ENCODE assay signal across 11 mouse cellular contexts in genomic region chr5:132373471-132374075, GRCm38 (mm10).
DNase-seq lines count a peak whose midpoint lies in the region; ATAC-seq and TF ChIP-seq lines count a peak whose summit lies in the region.
"Had no signal": no experiment of that assay in that cellular context is flagged by ENCODE, and none has a peak within 500 bp of the region (broad histone marks: within the 10 kb centered on the region; RNA-seq: fewer than 3 reads in every experiment).

No protein-coding gene starts in this region.

- intact Hi-C loops in gastrocnemius, adult 2 months (cut with DNase I): no loop called here
- intact Hi-C loops in heart, adult 2 months (cut with DNase I): no loop called here

- 0 out of 2 replicates have a peak, but pooled peaks cover 3% of the 10 kb centered on the region for H3K4me1 ChIP-seq in hindbrain, postnatal 0 days (ENCODE audit: insufficient read depth, low read length)
- peaks cover 33% of the 10 kb centered on the region for H3K4me1 ChIP-seq in hindbrain, embryonic 10.5 days (replicated peaks)
- peaks cover 1% of the 10 kb centered on the region for H3K4me1 ChIP-seq in heart, adult 2 months (ENCODE audit: control insufficient read depth, insufficient read depth, low read length)

- H3K9ac ChIP-seq in hindbrain, postnatal 0 days (replicated peaks; ENCODE audit: low read length): no peak overlapping the region
- no peak overlapping the region for H3K9ac ChIP-seq in heart, adult 2 months (ENCODE audit: low read depth, low read length)
- H3K9ac ChIP-seq: embryonic facial prominence, embryonic 12.5 days had no signal

- H3K4me2 ChIP-seq in hindbrain, postnatal 0 days (ENCODE audit: low read depth, low read length): no peak overlapping the region
- H3K4me2 ChIP-seq: embryonic facial prominence, embryonic 12.5 days had no signal

- H3K36me3 ChIP-seq in hindbrain, postnatal 0 days (ENCODE audit: insufficient read depth, low read length): no peaks in the 10 kb centered on the region
- no peaks in the 10 kb centered on the region for H3K36me3 ChIP-seq in hindbrain, embryonic 10.5 days
- H3K36me3 ChIP-seq in heart, adult 2 months (ENCODE audit: control insufficient read depth, insufficient read depth, low read length): no peaks in the 10 kb centered on the region
- H3K36me3 ChIP-seq: embryonic facial prominence, embryonic 12.5 days had no signal

- no peak overlapping the region for H3K4me3 ChIP-seq in hindbrain, postnatal 0 days (ENCODE audit: low read length)
- H3K4me3 ChIP-seq in hindbrain, embryonic 10.5 days: no peak overlapping the region
- H3K4me3 ChIP-seq in gastrocnemius, adult 2 months: no peak overlapping the region
- H3K4me3 ChIP-seq in heart, adult 2 months: no peak overlapping the region
- H3K4me3 ChIP-seq: embryonic facial prominence, embryonic 12.5 days had no signal

- H3K79me2 ChIP-seq in heart, adult 2 months (replicated peaks; ENCODE audit: control insufficient read depth, insufficient read depth, low read length): no peaks in the 10 kb centered on the region

- TF ChIP-seq CTCF in hindbrain, postnatal 0 days (IDR thresholded peaks at IDR 0.05; ENCODE audit: low read depth): no peak
- TF ChIP-seq CTCF in gastrocnemius, adult 2 months (IDR thresholded peaks at IDR 0.05): no peak
- TF ChIP-seq CTCF in heart, adult 2 months (IDR thresholded peaks at IDR 0.05): no peak

- no peak overlapping the region for H3K27ac ChIP-seq in hindbrain, postnatal 0 days
- no peak overlapping the region for H3K27ac ChIP-seq in hindbrain, embryonic 10.5 days
- H3K27ac ChIP-seq in gastrocnemius, adult 2 months: no peak overlapping the region
- no peak overlapping the region for H3K27ac ChIP-seq in heart, adult 2 months
- H3K27ac ChIP-seq: embryonic facial prominence, embryonic 12.5 days had no signal

- no peak for TF ChIP-seq POLR2A in heart, adult 2 months (IDR thresholded peaks at IDR 0.05; ENCODE audit: insufficient read depth, low read depth, low read length)

- no peak for TF ChIP-seq EP300 in heart, adult 2 months (IDR thresholded peaks at IDR 0.05; ENCODE audit: insufficient read depth, low read depth, low read length)

- WGBS in hindbrain, postnatal 0 days: 57% methylated on average over 4 of the region's 4 CpGs
- 82% methylated on average over 4 of the region's 4 CpGs for WGBS in hindbrain, embryonic 10.5 days
- 60% methylated on average over 4 of the region's 4 CpGs for WGBS in heart, adult 2 months

- peak; percentile 58 for DNase-seq in hindbrain, postnatal 0 days (ENCODE audit: low spot score)
- no peak for DNase-seq in hindbrain, embryonic 10.5 days (ENCODE audit: low spot score)
- DNase-seq in NIH3T3 (ENCODE audit: low read depth): peak; percentile 31
- DNase-seq in c-Kit-positive CD71-positive TER-119-positive erythroid progenitor cells, embryonic 14.5 days (ENCODE audit: low spot score): peak; percentile 3
- DNase-seq in gastrocnemius, adult 2 months: peak; percentile 76
- no peak for DNase-seq in heart, adult 2 months
- no peak for DNase-seq in kidney, postnatal 4 days
- DNase-seq: kidney, postnatal 10 days had no signal

- H3K27me3 ChIP-seq in hindbrain, postnatal 0 days (ENCODE audit: insufficient read depth, low read length): no peaks in the 10 kb centered on the region
- H3K27me3 ChIP-seq in hindbrain, embryonic 10.5 days (ENCODE audit: insufficient read depth, poor library complexity, severe bottlenecking): no peaks in the 10 kb centered on the region
- H3K27me3 ChIP-seq in heart, adult 2 months (ENCODE audit: control insufficient read depth, insufficient read depth, low read length): no peaks in the 10 kb centered on the region
- H3K27me3 ChIP-seq: embryonic facial prominence, embryonic 12.5 days had no signal

- H3K9me3 ChIP-seq in hindbrain, postnatal 0 days (ENCODE audit: low read length): no peaks in the 10 kb centered on the region
- no peaks in the 10 kb centered on the region for H3K9me3 ChIP-seq in hindbrain, embryonic 10.5 days
- H3K9me3 ChIP-seq: embryonic facial prominence, embryonic 12.5 days had no signal

- no peak for ATAC-seq in hindbrain, postnatal 0 days
- ATAC-seq in erythroid progenitor cell, adult 5-6 weeks (replicated peaks; ENCODE audit: low FRiP score, poor library complexity, severe bottlenecking): no peak
- ATAC-seq: activated CD4-positive, CD25-positive, alpha-beta regulatory T cell, adult 4 months had no signal

Comparison
In these comparisons a context has a peak if more than half of its experiments do, and no peak if none do; other contexts are left out.
1. DNase-seq: peak in hindbrain, postnatal 0 days (single experiment), NIH3T3 (single experiment), c-Kit-positive CD71-positive TER-119-positive erythroid progenitor cells, embryonic 14.5 days (single experiment) and gastrocnemius, adult 2 months (single experiment); none in hindbrain, embryonic 10.5 days (single experiment), heart, adult 2 months (0 of 2) and kidney, postnatal 4 days (0 of 2).